Mouse (Mus musculus): ENCODE results near the gene Cxcr4. TPM values are rescaled to one million over a fixed set of nuclear protein-coding genes. Genes with fewer than 3 reads are reported as not detected.
A peak's percentile ranks its signal among the peaks of the same experiment; 100 is the strongest.

Cxcr4 gene
- polyA plus RNA-seq, 2 experiments, result 2.4 to 9.3 TPM

DNA sequence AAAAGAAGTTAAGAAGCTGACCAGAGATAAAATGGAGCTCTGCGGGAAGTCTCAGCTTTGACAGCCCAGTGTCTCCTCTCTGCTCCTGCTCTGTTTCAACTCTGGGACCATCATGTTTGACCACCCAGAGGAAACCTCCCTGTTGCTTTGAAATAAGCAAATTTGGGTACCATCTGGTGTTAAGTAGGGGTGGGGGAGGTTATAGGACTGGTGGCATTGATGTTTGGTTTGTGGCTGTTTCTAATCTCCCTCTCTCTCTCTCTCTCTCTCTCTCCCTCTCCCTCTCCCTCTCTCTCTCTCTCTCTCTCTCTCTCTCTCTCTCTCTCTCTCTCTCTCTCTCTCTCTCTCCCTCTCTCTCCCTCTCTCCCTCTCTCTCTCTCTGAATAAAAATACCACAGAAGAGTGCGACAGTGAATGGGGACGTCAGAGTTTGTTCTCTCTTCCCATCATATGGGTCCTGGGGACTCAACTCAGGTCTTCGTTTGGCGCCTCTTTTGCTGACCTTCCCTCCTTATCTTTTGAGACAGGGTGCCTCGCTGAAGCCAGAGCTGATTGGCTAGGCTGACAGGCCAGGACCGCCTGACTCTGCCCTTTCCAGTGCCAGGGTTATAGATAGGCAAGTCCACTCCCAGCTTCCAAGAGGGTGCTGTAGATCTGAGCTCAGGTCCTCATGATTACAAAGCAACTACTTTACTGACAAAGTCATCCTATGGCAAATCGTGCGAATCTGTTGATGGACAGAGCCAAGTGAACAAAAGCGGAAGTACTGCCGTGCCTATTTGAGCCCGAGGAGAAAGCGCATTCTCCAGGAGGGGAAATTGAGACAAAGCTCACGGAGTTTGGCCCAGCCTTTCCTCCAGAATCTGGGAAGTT lies 31.4 kb downstream of the Cxcr4 start:
- no peaks in the 10 kb centered on the region for H3K36me3 ChIP-seq (replicated peaks; ENCODE audit: control insufficient read depth, insufficient read depth, low read depth)
- 28% methylated on average over 14 of the region's 14 CpGs for WGBS (ENCODE audit: insufficient replicate concordance)
- H3K27me3 ChIP-seq (ENCODE audit: control insufficient read depth, insufficient read depth, low read length), result no peaks in the 10 kb centered on the region
- peak overlapping the region; percentile 63 for H3K27ac ChIP-seq
- DNase-seq (ENCODE audit: low read depth in 3 of 3, low spot score in 3 of 3) (peak; percentile 12 to 43 (median 14)), ATAC-seq (ENCODE audit: insufficient read depth) (peak; percentile 98)
- H3K4me1 ChIP-seq (replicated peaks; ENCODE audit: control insufficient read depth in 2 of 2, insufficient read depth in 2 of 2, low read length in 1 of 2), result peaks cover 8 to 21% of the 10 kb centered on the region in 2 experiments
- H3K9ac ChIP-seq (replicated peaks), result no peak overlapping the region
- H3K9me3 ChIP-seq (ENCODE audit: control insufficient read depth, low read length), result no peaks in the 10 kb centered on the region
- peak overlapping the region in 1 of 2 experiments; percentile 32; a peak in 1 of 4 replicates for H3K4me3 ChIP-seq (ENCODE audit: insufficient read depth in 1 of 2, low read depth in 2 of 2, low read length in 2 of 2)
- peak overlapping the region; percentile 52 for H3K4me2 ChIP-seq (ENCODE audit: low read depth)
- TF ChIP-seq CTCF (IDR thresholded peaks at IDR 0.05; ENCODE audit: low read depth) (no peak), EP300 (IDR thresholded peaks at IDR 0.05; ENCODE audit: low read depth) (0 out of 2 replicates have a peak, but pooled peaks have one; percentile 16)

DNA sequence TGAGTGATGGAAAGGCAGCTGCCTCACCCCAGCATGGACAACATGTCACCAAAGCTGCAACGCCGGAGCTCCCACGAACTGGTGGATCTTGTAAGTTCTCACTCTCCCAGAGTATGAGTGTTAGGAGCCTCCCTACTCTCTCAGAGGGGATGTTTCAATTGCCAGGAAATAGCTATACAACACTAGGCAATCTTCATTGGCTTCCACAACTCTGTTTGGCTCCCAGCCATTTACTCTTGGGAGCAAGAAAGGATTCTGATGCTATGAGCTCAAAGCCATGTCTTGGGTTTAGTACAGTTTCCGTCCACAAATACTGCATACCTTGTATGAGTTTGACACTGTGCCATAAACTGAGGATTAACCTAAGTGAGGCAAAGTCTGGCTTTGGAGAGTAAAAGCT lies 34.1 kb downstream of the Cxcr4 start:
- ATAC-seq (ENCODE audit: insufficient read depth), result no peak
- whole genome bisulfite sequencing (ENCODE audit: insufficient replicate concordance), result 68% methylated on average over 4 of the region's 4 CpGs
- no peak overlapping the region for H3K4me2 ChIP-seq (ENCODE audit: low read depth)

DNA sequence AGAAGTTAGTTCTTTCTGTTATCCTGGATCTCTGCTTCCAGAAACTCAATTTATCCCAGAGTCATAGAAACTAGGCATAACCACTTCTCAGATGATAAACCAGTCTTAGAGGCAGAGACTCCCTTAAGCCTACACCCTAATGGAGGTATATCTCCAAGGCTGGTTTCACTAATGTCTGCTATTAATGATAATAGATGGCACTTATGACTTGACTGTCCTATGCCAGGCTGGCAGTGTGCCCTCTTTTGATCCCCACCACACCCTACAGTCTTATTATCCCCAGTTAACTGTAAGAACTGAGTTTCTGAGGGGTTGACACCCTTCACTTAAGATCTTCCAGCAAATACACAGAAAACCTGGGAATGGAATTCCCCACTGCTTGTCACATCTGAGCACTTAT lies 39.5 kb downstream of the Cxcr4 start:
- Histone ChIP-seq H3K4me2 (ENCODE audit: low read depth) (no peak overlapping the region), H3K36me3 (replicated peaks; ENCODE audit: control insufficient read depth, insufficient read depth, low read depth) (no peaks in the 10 kb centered on the region), H3K27me3 (ENCODE audit: control insufficient read depth, insufficient read depth, low read length) (no peaks in the 10 kb centered on the region), H3K27ac (no peak overlapping the region), H3K4me1 (replicated peaks; ENCODE audit: control insufficient read depth in 2 of 2, insufficient read depth in 2 of 2, low read length in 1 of 2) (no peaks in the 10 kb centered on the region), H3K9ac (replicated peaks) (no peak overlapping the region), H3K4me3 (ENCODE audit: insufficient read depth in 1 of 2, low read depth in 2 of 2, low read length in 2 of 2) (no peak overlapping the region), H3K9me3 (ENCODE audit: control insufficient read depth, low read length) (no peaks in the 10 kb centered on the region)
- ATAC-seq (ENCODE audit: insufficient read depth), result no peak
- no peak for DNase-seq (ENCODE audit: low read depth in 3 of 3, low spot score in 3 of 3)
- TF ChIP-seq CTCF (IDR thresholded peaks at IDR 0.05; ENCODE audit: low read depth) (no peak), EP300 (IDR thresholded peaks at IDR 0.05; ENCODE audit: low read depth) (no peak)

More for the DNA sequence above, 34.1 kb downstream of the Cxcr4 start:
- TF ChIP-seq EP300 (IDR thresholded peaks at IDR 0.05; ENCODE audit: low read depth) (no peak), CTCF (IDR thresholded peaks at IDR 0.05; ENCODE audit: low read depth) (no peak)
- Histone ChIP-seq H3K36me3 (replicated peaks; ENCODE audit: control insufficient read depth, insufficient read depth, low read depth) (no peaks in the 10 kb centered on the region), H3K27ac (no peak overlapping the region), H3K9me3 (ENCODE audit: control insufficient read depth, low read length) (no peaks in the 10 kb centered on the region), H3K4me1 (replicated peaks; ENCODE audit: control insufficient read depth in 2 of 2, insufficient read depth in 2 of 2, low read length in 1 of 2) (peaks cover 8 to 21% of the 10 kb centered on the region in 2 experiments), H3K27me3 (ENCODE audit: control insufficient read depth, insufficient read depth, low read length) (no peaks in the 10 kb centered on the region), H3K9ac (replicated peaks) (no peak overlapping the region), H3K4me3 (ENCODE audit: insufficient read depth in 1 of 2, low read depth in 2 of 2, low read length in 2 of 2) (no peak overlapping the region)
- no peak for DNase-seq (ENCODE audit: low read depth in 3 of 3, low spot score in 3 of 3)

DNA sequence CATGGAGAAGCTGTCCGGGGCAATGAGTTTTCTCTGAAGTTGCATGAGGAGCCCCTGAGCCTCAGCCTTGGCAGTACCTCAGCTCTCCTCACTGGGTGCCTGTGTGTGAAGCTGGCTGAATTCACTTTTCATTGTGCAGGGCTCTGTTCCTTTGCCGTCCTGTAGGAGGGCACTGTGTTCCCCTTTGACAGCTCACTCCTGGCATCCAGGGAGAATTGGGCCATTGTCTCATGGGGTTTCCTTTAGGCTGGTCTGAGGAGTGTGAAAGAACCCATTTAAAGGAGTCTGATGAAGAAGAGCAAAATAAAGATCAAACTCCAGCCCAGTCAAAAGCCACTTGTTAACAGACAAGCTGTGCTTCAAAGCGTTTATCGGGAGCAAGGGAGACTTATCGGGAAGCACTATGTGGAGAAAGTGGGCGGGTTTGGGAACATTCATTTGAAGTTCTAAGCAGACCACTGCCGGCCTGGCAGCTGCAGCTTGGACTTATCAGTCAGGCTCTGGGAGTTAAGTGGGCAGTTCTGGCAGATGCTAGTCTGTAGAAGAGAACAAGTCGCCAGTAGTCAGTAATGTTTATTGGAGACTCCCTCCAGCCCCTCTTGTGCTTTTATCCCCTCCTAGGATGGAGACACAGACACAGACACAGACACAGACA lies 40.2 kb downstream of the Cxcr4 start:
- no peak for DNase-seq (ENCODE audit: low read depth in 3 of 3, low spot score in 3 of 3)
- no peak overlapping the region for H3K4me3 ChIP-seq (ENCODE audit: insufficient read depth in 1 of 2, low read depth in 2 of 2, low read length in 2 of 2)

DNA sequence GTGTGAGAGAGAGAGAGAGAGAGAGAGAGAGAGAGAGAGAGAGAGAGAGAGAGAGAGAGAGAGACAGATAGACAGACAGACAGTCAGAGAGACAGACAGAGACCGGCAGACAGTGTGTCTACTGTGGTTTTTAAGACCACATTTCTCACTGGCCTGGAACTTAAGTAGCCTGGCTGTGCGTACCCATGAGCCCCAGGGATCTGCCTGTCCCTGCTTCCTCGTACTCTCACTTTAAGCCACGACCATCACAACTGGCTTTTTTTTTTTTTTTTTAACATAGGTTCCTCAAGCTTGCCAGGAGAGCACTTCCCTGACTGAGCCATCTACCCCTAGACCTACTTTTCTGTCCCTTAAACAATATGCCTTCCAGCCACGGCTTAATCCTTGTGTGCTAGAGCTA lies 42.7 kb downstream of the Cxcr4 start:
- H3K36me3 ChIP-seq (replicated peaks; ENCODE audit: control insufficient read depth, insufficient read depth, low read depth), result no peaks in the 10 kb centered on the region
- no peaks in the 10 kb centered on the region for H3K4me1 ChIP-seq (replicated peaks; ENCODE audit: control insufficient read depth in 2 of 2, insufficient read depth in 2 of 2, low read length in 1 of 2)
- H3K4me3 ChIP-seq (ENCODE audit: insufficient read depth in 1 of 2, low read depth in 2 of 2, low read length in 2 of 2), result no peak overlapping the region
- no peak overlapping the region for H3K9ac ChIP-seq (replicated peaks)
- no peak overlapping the region for H3K4me2 ChIP-seq (ENCODE audit: low read depth)
- no peak for TF ChIP-seq CTCF (IDR thresholded peaks at IDR 0.05; ENCODE audit: low read depth)
- TF ChIP-seq EP300 (IDR thresholded peaks at IDR 0.05; ENCODE audit: low read depth), result no peak
- no peak for ATAC-seq (ENCODE audit: insufficient read depth)
- H3K9me3 ChIP-seq (ENCODE audit: control insufficient read depth, low read length), result no peaks in the 10 kb centered on the region
- no peak for DNase-seq (ENCODE audit: low read depth in 3 of 3, low spot score in 3 of 3)
- H3K27ac ChIP-seq, result no peak overlapping the region
- 24% methylated on average over 5 of the region's 5 CpGs for WGBS (ENCODE audit: insufficient replicate concordance)
- no peaks in the 10 kb centered on the region for H3K27me3 ChIP-seq (ENCODE audit: control insufficient read depth, insufficient read depth, low read length)

More for the DNA sequence above, 40.2 kb downstream of the Cxcr4 start:
- no peak for ATAC-seq (ENCODE audit: insufficient read depth)
- Histone ChIP-seq H3K9ac (replicated peaks) (no peak overlapping the region), H3K36me3 (replicated peaks; ENCODE audit: control insufficient read depth, insufficient read depth, low read depth) (no peaks in the 10 kb centered on the region), H3K9me3 (ENCODE audit: control insufficient read depth, low read length) (no peaks in the 10 kb centered on the region), H3K27ac (no peak overlapping the region), H3K4me1 (replicated peaks; ENCODE audit: control insufficient read depth in 2 of 2, insufficient read depth in 2 of 2, low read length in 1 of 2) (no peaks in the 10 kb centered on the region), H3K27me3 (ENCODE audit: control insufficient read depth, insufficient read depth, low read length) (no peaks in the 10 kb centered on the region), H3K4me2 (ENCODE audit: low read depth) (no peak overlapping the region)
- WGBS (ENCODE audit: insufficient replicate concordance), result 30% methylated on average over 8 of the region's 8 CpGs
- TF ChIP-seq EP300 (IDR thresholded peaks at IDR 0.05; ENCODE audit: low read depth) (no peak), CTCF (IDR thresholded peaks at IDR 0.05; ENCODE audit: low read depth) (no peak)
